Mouse (Mus musculus) B cell, adult 67 days (primary cell): Measurements from ENCODE around the gene Gm21883. TPM values are rescaled to one million over a fixed set of nuclear protein-coding genes. Genes with fewer than 3 reads are reported as not detected.

Experiments used
- total RNA-seq, 2 experiments: library from RNA; stranded (reverse); gene quantifications; 4 replicates each; pipeline ENCODE4 v1.2.4; 2023

The Gm21883 gene
- not detected for total RNA-seq

GRCm38 (mm10) chrX:31574183-31574582 lies at the start of gene Gm21883:
Gene Gm21883 (minus strand): TSS chrX:31574283.

GRCm38 (mm10) chrX:31618820-31619219 lies 44.7 kb upstream of the Gm21883 start, which contains the start of gene Spin2e:
Gene Spin2e (minus strand): TSS chrX:31618920.

Other genes starting within 250 kb of the Gm21883 start
- gene Btbd35f26, start 237.8 kb downstream of the Gm21883 start, total RNA-seq: not detected
- gene Btbd35f19, start 190.4 kb downstream of the Gm21883 start, total RNA-seq: not detected
- gene Spin2e, start 44.6 kb upstream of the Gm21883 start, total RNA-seq: not detected
- not detected for gene Btbd35f25, start 142.9 kb upstream of the Gm21883 start, total RNA-seq